Mouse (Mus musculus) C3H10T1/2 (cell line): ENCODE measurements around the gene Ptrhd1. TPM values are rescaled to one million over a fixed set of nuclear protein-coding genes. Genes with fewer than 3 reads are reported as not detected.

Experiments
- polyA plus RNA-seq, 2 experiments: library from polyadenylated mRNA; unstranded; fragments of >200 nt; fragmentation: generic; extraction: Trizol; gene quantifications; one replicate each; pipeline ENCODE4 v1.2.1; 2012; ENCODE audit warnings: missing spikeins in 2 of 2

The Ptrhd1 gene
- polyA plus RNA-seq, result 1 to 10 TPM; 5.3 to 5.5 TPM

GRCm38 (mm10) chr12:4233572-4234508, at the start of gene Ptrhd1, which contains the start of gene Cenpo:
Gene Ptrhd1, plus strand, starts transcription at chr12:4234027.
Gene Cenpo, minus strand, starts transcription at chr12:4234294.

Other genes starting within 250 kb of the Ptrhd1 start
- gene Efr3b, start 195.1 kb upstream of the Ptrhd1 start, polyA plus RNA-seq, result under 1 TPM; 0.04 to 0.05 TPM
- 1 to 10 TPM in 1 of 2 experiments, under 1 TPM in 1; 0.33 to 2.7 TPM for gene Dnajc27, start 151.4 kb upstream of the Ptrhd1 start, polyA plus RNA-seq
- 1 to 10 TPM in 1 of 2 experiments, under 1 TPM in 1; 0.09 to 2.2 TPM for gene Adcy3, start 100.9 kb upstream of the Ptrhd1 start, polyA plus RNA-seq
- gene Cenpo, start 267 bp downstream of the Ptrhd1 start, polyA plus RNA-seq, result 1 to 10 TPM; 4.4 to 8.5 TPM
- gene Ncoa1, start 243.2 kb downstream of the Ptrhd1 start, polyA plus RNA-seq, result 1 to 10 TPM in 1 of 2 experiments, under 1 TPM in 1; 0.34 to 4.8 TPM